Mouse (Mus musculus) neutrophil, adult 5-6 weeks (primary cell): ENCODE measurements around the gene Ebf3. TPM values are rescaled to one million over a fixed set of nuclear protein-coding genes. Genes with fewer than 3 reads are reported as not detected.

Source experiments
- ATAC-seq: fragments of 151-379, 151-347 bp; 2 replicates; pipeline ENCODE4 v1.8.0; 2017; ENCODE audit warnings: mild to moderate bottlenecking, moderate TSS enrichment; ENCODE audit not compliant: insufficient number of reproducible peaks, poor library complexity, low FRiP score, severe bottlenecking; ENCODE audit errors: extremely low read depth
- total RNA-seq: library from RNA; stranded (forward); fragments of 200-1000 nt; gene quantifications from 2 replicates; pipeline ENCODE4 v1.2.3, GENCODE M21; 2017

Ebf3 gene
- total RNA-seq = not detected in 2 replicates

DNA sequence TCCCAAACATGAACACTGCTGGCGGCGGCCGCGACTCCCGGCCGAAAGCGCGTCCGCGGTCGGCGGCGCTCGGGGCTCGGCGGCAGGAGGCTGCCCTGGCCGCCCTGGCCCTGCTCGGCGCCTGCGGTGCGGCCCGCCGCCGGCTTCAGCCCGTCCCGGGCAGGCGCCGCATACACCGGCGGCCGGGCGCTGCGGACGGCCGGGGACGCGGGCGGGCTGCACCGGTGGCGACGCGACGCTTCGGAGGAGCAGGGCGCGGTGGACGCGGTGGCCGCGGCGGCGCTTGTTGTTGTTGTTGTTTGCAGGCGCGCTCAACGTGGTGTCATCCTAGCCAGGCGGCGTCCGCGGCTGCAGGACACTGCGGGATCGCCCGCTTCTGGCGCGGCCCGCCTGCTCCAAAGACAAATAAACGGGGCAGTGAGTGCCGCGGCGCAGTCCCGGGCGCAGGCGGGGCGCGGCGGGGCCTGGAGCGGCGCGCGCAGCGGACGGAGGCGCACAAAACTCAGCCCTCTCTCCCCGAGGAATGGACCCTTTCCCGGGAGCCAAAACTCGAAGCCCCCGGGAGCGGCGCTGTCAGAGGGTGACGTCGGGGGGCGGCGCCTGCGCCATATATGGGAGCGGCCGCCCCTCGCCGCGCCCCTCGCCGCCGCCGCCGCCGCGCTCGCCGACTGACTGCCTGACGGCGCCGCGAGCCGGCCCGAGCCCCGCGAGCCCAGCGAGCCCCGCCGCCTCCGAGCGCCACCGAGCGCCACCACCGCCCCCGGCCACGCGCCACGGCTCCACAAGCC is at the start of gene Ebf3:
Gene Ebf3 (minus strand): TSS at position 542 of the 788 bp plus-strand sequence.
- ATAC-seq = no peak

DNA sequence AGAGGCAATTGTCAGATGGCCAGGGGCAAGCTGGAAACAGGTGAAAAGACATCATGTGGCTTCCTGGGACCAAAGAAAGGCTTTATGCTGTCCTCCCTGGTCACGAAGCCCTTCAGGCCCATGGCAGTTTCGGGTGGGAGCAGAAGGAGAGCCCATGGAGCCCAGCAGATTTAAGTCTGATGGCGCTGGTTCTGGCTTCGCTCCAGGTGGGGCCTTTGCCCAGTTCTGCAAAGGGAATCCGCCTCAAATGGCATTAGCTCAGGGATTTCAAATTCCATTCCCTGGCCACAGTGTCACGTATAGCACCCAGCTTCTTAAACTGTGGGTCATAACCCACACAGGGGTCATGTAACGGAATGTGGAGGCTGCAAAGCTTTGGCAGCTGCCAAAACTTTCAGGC is 32.6 kb upstream of the Ebf3 start:
- ATAC-seq = no peak

DNA sequence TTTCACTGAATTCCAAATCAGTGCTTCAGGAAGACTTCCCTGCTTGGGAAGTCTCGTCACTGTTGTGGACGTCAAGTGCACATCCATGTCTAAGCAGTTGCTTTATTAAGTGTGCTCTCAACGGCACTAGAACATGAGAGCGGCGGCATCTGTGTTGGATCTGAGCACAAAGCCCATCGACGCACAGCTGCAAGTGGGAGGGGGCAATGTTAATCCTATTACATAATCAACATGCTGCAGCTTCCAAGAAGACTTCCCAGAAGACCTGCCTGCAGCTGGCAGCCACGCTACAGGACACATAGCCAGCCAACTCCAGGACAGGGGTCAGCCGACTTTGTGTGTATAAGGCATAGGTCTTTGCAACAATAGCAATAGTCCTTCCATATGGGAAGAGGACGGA is 31.8 kb upstream of the Ebf3 start:
- no peak for ATAC-seq

DNA sequence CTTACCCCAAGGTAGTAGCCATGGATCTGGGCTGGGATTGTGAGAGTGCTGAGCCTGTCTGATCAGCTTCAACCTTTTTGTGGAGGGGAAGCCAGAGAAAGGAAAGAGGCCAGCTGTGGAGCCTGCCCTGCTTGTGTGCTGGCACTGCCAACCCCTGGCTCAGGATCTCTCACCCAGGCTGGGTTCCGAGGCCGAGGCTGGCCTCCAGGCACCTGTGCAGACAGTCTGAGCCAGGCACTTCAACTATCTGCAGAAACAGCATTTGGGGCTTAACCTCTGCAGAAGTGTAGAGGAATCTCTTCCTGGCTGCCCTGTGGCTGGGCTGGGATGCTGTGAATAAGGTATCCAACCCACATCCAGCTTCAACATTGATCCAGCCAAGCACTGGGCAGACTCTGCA is 19.7 kb upstream of the Ebf3 start:
- ATAC-seq = no peak

DNA sequence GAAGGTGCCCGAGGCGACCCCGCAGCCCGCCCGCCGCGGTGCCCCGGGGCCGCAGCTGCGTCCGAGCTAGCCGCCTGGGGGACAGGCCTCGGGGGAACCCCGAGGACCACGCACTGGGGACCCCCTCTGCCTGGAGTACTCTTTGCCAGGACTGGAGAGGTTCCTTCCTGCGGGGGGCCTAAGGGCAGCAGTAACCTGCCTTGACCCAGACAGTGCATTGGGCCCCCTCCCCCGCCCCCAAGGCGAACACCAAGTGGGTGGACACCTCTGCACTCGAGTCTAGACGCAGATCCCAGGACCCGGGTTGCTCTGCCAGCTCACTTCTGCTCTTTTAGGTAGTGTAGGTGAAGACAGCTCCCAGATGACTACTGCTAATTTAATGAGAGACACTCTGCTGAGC is 8.7 kb upstream of the Ebf3 start:
- ATAC-seq = no peak

DNA sequence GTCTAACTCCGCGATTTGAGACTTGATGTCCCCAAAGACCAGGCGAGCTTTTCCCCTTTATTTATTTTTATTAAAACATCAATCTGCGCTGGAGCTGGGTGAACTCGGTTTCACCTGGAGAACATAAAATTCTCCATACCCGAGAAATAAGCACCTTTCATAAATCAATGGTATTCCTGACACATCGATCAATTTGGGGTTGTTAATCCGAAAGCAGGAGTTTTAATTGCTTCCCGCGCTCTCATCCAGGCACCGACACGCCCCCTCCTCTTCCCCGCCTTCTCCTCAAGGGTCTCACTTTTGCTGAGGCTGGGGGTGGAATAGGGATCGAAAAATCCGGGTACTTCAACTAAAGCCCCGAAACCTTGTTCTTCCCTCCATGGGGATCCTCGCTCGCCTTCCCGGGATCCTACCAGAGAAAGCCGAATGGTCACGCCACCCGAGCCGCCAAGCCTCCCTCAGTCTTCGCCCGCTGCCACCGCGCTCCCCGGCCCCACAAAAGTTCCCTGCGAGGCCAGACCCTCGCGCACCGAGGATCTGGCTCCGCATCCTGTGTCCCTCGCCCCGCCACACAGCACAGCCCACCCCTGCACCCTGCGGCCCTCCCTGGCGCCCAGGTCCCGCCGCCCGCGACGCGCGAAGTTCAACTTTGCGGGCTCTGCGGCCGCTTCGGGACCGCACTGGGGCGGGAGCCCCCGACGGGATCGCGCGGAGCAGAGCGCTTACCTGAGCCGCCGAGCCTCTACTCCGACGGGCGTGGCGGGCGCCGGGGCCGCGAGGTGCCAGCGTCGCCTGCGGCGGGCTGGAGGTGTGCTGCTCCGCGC is 7.9 kb upstream of the Ebf3 start:
- no peak for ATAC-seq

DNA sequence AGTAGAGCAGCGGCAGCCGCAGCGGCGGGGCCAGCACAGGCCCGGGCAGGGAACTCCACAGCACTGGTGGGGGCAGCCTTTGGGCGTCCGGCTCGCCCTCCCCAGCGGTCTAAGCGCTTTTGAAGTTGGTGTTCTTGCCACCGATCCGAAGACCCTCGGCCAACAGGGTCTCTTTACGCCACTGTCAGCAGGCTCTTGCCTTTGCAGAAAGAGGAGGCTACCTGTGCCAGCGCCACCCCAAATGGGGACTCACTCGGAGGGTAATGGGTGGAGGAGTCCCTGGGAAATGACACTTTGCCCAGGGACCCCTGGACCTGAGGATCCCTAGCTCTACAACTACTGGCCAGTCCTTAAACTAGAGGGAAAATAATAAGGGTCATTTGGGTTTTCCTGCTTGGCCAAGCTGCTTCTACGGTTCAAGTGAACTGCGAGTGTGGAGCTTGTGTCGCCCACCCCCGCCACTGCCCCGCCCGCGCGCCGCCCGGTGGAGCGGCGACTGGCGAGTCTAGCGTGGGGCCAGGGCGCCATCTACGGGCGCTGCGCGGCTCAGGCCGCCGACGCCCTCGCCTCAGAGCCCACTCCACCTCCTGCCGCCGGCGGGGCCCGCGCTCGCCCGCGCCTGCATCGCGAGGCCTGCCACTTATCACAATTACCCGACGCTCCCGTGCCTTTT is 7.0 kb upstream of the Ebf3 start:
- ATAC-seq = 0 out of 2 replicates have a peak, but pooled peaks have one; percentile 20

DNA sequence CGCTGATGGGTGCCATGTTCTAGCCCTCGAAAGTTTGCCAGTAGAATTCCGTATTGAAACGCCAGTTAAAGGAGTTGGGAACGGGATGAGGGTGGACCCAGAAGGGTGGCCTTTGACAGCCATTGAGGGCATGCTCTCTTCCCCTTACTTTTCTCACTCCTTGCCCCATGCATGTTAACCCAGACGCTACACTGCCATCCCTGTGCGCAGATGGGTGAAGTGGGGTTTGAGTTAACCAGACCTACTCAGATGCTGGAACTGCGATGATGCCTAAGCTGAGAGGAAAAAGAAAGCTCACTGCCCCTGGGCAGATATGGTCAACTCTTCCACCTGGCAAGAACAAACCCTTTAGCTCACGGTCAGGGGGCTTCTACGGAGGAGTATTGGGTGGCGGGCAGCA is 6.1 kb upstream of the Ebf3 start:
- no peak for ATAC-seq

DNA sequence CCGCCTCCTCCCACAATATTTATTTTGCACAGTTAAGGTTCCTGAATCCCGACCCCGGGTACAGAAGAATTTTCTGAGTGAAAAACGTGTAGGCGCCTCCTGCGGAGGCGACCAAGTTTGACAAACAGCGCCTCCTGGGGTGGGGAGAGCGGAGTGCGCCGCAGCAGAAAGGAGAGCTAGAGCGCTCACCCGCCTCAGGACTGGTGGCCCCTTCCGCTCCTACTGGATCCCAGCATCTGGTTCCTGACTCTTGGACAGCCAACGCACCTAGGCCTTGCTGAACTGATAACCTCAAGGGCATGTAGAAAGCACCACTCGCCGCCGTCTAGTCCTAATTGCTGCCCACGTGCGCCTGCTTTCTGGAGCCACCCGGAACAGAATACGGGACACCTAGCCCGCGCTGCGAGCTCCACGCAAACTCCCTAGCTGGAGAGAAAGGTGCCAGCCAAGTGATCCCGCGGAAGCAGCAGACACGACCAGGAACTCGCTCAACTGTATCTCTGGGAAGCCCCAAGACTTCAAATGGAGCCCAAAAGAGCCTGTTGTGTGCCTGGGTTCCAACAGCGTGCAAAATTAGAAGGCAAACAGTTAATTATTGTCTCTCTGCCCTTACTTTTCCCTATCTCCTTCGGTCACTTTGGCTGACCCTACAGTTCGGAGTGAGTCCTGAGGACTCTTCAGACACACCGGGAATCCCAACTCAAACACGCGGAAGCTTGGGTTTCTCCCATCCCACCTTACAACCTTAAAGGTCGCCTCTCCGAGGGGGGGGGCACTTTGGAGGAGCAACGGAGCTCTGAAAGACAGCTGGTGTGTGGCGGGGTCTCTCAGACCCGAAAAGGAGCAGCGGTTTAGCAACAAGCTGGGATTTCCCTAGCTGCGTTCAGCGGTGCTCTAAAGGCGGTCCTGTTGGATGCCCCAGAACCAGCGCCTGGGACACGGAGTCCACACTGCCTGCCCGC is 5.0 kb upstream of the Ebf3 start:
- no peak for ATAC-seq

DNA sequence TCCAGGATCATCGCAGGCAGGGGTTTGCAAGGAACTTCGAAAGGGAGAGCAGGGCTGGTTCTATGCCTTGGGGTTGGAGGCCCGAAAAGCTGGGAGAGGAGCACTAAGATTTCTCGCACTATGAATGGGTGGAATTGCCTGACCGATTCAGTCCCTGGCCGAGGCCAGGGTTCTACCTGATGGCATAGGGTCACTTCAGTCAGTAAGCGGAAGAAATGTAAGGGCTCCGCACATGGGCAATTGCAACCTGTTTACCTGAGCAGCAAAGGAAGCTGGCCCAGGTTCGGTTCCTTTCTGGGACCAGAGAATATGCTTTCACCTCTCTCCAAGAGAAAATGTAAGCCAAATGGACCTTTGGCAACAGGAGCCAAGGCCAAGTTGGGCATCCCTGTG is 4.1 kb upstream of the Ebf3 start:
- ATAC-seq = no peak

DNA sequence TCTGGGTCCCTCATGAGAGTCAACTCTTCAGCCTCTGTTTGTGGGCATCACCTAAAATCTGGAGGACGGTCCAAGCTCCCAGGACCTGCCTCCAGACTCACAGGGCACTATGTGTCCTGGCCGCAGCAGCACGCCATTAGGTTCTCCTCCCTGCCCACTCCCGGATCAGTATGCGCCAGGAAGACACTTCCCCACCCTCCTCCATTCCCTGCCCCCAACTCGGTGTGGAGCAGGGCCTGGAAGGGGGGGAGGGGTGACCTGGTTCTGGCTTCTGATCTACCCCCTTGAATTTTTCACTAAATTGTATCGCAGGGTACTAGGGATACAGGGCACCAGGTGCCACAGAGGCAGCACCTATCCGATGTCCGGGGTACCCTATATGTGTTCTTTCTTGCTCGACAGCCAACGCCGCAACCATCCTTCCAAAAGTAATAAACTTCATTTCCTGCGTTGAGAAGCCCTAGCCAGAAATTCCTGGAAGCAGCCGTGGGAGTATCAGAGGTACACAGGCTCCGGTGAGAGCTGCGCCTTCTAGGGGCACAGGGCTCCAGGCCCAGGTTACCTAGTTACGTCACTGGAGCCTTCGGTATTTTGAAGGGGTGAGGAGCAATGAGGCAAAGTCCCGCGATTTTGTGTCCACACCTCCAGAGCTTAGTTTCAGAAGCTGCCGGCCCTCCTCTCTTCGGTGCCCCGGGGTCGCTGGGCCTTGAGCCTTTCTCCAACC is 3.6 kb upstream of the Ebf3 start:
- no peak for ATAC-seq

DNA sequence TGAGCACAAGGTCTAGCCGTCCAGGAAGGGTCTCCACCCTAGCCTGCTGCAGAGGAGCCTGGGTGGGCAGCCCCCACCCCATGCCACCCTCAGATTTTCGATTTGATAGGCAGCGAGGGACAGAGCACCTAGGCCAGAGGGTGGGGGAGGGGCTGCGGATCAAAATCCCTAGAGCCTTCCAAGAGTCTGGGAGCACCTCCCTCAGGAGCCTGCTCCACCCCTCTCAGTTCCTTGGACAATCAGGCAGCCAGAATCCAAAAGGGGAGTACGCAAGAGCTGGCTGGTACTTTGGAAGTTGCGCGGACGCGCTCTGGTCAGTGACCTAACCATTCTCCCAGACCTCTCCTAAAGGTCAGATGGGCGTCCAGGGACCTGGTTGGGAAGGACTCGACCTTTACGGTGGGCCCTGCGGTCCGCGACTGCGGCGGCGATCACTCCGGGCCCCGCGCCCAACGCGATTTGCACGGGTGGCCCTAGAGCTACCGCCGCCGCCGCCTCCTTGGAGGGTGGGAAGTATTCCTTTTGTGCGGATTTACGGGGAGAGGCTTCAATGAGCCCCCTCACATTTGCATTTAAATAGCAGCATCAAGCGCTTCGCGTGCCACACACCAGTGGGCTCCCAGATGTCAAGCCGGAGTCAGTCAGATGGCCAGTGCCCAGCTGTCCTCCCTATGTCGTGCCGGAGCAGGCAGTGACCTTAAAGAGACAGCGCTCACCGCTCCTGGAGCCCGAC is 2.8 kb upstream of the Ebf3 start:
- ATAC-seq = no peak

DNA sequence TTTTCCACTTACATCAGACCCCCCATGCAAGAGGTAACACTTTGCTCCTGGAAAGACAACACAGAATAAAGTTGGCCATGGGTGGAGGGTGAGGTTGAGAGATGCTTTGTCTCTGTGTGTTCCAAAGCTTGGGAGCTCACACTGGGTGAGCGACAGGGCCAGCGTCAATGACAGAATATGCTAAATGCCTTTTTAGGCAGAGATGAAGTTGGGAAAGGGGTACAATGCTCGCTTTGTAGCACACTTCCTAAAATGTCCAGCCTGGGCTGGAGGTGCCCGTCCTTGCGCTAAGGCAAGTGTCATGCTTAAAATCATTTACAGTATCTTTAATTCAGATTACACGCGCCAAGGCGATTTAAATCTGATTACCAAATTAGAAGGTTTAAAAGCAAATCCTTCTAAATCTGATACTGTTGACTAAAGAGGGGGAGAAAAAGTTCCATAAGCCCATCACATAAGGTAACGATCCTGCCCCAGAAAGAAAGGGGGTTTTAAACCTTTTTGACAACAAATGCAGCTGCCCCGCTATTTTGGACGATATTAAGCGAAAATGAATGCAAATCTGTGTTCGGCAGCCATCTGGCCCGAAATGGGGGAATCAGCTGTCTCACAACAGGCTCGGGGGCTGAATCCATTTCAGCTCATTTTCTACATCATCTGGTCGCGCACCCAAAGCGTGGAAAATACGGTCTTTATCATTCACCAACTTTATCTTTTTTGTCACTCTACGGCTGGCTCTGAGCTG is 2.1 kb upstream of the Ebf3 start:
- no peak for ATAC-seq

DNA sequence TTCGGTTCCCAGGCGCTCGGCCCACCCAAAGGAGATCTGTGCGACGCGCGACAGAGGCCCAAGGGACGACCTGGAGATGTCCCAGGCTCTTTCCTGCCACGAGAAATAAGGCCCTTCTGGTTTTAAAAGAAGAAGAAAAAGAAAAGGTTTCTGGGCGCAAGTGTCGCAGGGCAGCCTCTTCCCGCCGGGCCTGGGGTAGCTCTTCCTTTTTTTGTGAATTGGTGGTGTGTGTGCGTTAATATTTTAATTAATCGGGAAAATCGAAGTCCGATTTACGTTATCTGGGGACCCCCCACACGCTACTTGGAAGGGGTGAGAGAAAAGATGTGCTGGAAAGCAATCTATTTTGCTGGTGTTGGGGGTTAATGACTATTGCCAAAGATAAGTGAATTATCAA is 1.3 kb upstream of the Ebf3 start:
- no peak for ATAC-seq

DNA sequence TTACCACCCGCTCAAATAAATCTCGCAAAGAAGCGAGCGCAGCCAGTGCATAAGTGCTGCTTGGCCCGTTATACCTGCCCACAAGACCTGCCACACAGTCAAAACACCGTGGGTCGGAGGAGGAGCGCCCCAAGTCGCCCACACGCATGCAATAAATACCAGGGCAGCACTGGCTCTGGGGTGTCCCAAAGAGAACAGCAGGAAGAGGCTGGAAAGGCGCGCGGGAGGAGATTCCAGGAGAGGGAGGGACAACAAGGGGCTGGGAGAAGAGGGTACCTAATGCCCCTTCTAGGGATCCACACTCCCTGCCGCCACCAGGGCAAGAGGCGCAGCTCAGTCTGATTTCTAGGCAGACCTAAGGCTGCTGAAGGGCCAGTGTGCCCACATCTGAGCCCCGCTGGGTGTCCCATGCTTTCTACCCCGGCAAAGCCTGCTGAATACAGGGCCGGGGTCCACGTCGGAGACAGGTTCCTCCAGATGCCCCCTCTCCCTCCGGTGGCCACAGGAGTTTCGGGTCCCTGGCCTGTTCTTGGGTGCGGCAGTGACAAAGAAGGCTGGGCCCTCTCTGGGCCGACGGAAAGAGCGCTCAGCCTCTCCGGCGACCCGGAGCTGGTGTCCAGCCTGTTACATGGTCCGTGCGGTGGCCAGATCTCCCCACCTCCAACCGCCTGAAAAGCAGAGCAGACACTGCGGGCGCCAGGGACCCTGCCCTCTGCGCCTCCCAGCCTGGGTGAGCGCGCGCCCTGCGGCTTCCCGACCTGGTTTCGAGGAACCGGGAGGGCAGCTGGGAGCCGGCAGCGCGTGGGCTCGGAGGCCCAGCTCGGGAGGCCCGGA is 682 bp upstream of the Ebf3 start:
- no peak for ATAC-seq
